Mouse (Mus musculus): ENCODE data around the gene Vasp.

- TF ChIP-seq CTCF (IDR thresholded peaks at IDR 0.05; ENCODE audit: extremely low read depth, insufficient read length, insufficient replicate concordance, low read depth, low read length) (no peak), POLR2A (IDR thresholded peaks at IDR 0.05; ENCODE audit: low read depth, low read length) (0 out of 2 replicates have a peak, but pooled peaks have one; percentile 30)
Measured at GRCm38 (mm10) chr7:19269721-19270441, 1.7 kb downstream of the Vasp start.

Data from small intestine, adult 2 months (tissue).